Mouse (Mus musculus) hindbrain, embryonic 14.5 days (tissue): ENCODE results near the gene Sowaha. TPM values are rescaled to one million over a fixed set of nuclear protein-coding genes. Genes with fewer than 3 reads are reported as not detected.

ENCODE experiments used
- ATAC-seq: fragments of 200-750 bp; cut with Nextera tagmentation; 2 replicates; pipeline ENCODE4 v1.8.0; 2017; ENCODE audit warnings: moderate number of reproducible peaks, mild to moderate bottlenecking, moderate TSS enrichment, moderate library complexity; ENCODE audit not compliant: low FRiP score
- DNase-seq: peaks from one replicate; pipeline ENCODE4 v3.0.0-alpha.2; 2015; ENCODE audit warnings: low spot score
- H3K27ac ChIP-seq: fragments of 300-500 bp; sonication (generic); 2 replicates; pipeline ENCODE4 v1.5.1; 2014; ENCODE audit warnings: mild to moderate bottlenecking, moderate library complexity
- H3K27me3 ChIP-seq: fragments of 300-500 bp; sonication (generic); 2 replicates; pipeline ENCODE4 v1.6.1; 2014; ENCODE audit warnings: mild to moderate bottlenecking, low read length, mixed read lengths; ENCODE audit not compliant: control insufficient read depth, insufficient read depth
- H3K36me3 ChIP-seq: fragments of 300-500 bp; sonication (generic); replicated peaks from 2 replicates; pipeline ENCODE4 v1.6.1; 2014; ENCODE audit not compliant: control insufficient read depth, insufficient read depth
- H3K4me1 ChIP-seq: fragments of 300-500 bp; sonication (generic); replicated peaks from 2 replicates; pipeline ENCODE4 v1.6.1; 2014; ENCODE audit warnings: antibody characterized with exemption, low read length, mixed read lengths; ENCODE audit not compliant: control insufficient read depth, insufficient read depth
- H3K4me2 ChIP-seq: fragments of 300-500 bp; sonication (generic); replicated peaks from 2 replicates; pipeline ENCODE4 v1.6.1; 2014; ENCODE audit warnings: mild to moderate bottlenecking, moderate library complexity
- H3K4me3 ChIP-seq: fragments of 300-500 bp; sonication (generic); replicated peaks from 2 replicates; pipeline ENCODE4 v1.5.1; 2014; ENCODE audit warnings: mild to moderate bottlenecking, low read length
- H3K9ac ChIP-seq: fragments of 300-500 bp; sonication (generic); 2 replicates; pipeline ENCODE4 v1.6.1; 2014
- H3K9me3 ChIP-seq: fragments of 300-500 bp; sonication (generic); 2 replicates; pipeline ENCODE4 v1.6.1; 2016; ENCODE audit warnings: low read length; ENCODE audit not compliant: control insufficient read depth
- WGBS: fragments of 180-500 bp; shearing (Covaris S2); extraction: QIAGEN DNeasy Blood & Tissue Kit; methylation state at CpG from one replicate; pipeline ENCODE4 v1.1.7; 2014; 5-methylcytosine and 5-hydroxymethylcytosine counted together
- polyA plus RNA-seq: library from polyadenylated mRNA; unstranded; fragments of >200 nt; fragmentation: Nextera tagmentation; extraction: Ambion mirVana; gene quantifications from 2 replicates; pipeline ENCODE4 v1.2.1, GENCODE M21; 2014

The Sowaha gene
- polyA plus RNA-seq, 1 experiment from 2014 or later: 1.3 TPM

DNA sequence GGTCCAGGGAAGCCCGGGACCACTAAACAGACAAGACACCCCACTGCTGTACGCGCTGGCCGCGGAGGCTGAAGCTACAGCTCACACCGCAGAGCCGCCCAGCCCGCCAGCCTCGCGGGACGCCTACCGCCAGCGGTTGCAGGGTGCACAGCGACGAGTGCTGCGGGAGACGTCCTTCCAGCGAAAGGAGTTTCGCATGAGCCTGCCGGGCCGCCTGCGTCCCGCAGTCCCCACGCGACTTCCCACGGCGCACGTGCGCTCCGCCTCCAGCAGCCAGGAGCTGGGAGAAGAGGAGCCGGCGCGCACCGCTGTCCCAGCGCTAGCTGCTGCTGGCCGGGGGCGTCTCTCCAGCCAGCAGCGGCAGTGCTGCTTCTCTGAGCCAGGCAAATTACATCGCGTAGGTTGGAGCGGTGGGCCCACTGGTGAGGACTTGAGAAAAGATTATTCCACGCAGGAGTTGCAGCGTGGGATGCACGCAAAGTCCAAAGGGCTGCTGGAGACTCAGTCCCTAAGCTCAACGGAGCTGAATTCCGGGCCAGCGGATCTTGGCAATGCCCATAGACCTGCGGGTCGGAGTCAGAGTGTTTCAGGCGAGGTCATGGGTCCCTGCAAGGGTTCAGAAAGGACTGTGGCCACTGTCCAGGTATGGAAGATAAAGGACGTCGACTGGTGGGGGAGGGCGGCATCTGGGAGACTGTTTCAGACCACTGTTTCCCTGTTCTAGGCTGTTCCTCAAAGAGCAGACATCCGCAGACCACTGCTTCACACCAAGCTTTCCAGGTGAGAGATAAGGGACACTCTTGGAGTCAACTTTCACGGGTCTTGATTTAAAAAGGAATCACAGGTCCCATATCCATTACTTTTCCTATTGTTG, 16.3 kb downstream of the Sowaha start:
- no peaks in the 10 kb centered on the region for H3K36me3 ChIP-seq
- 8% methylated on average over 55 of the region's 55 CpGs for WGBS
- DNase-seq: no peak
- H3K27me3 ChIP-seq: peaks cover 87% of the 10 kb centered on the region
- peak overlapping the region; percentile 50 for H3K9ac ChIP-seq
- no peaks in the 10 kb centered on the region for H3K9me3 ChIP-seq
- H3K4me3 ChIP-seq: peak overlapping the region; percentile 34
- no peak for ATAC-seq
- no peak overlapping the region for H3K27ac ChIP-seq
- no peaks in the 10 kb centered on the region; the same call in 1 of the 2 replicates for H3K4me1 ChIP-seq
- peak overlapping the region; percentile 67 for H3K4me2 ChIP-seq

GRCm38 (mm10) chr11:53461727-53462126, 18.3 kb downstream of the Sowaha start:
- ATAC-seq: no peak
- Histone ChIP-seq H3K9ac (no peak overlapping the region), H3K36me3 (no peaks in the 10 kb centered on the region), H3K27ac (no peak overlapping the region), H3K27me3 (peaks cover 89% of the 10 kb centered on the region), H3K4me1 (peaks cover 3% of the 10 kb centered on the region; the same call in 1 of the 2 replicates), H3K4me2 (no peak overlapping the region), H3K9me3 (no peaks in the 10 kb centered on the region), H3K4me3 (no peak overlapping the region)
- WGBS: 33% methylated on average over 5 of the region's 5 CpGs
- no peak for DNase-seq

DNA sequence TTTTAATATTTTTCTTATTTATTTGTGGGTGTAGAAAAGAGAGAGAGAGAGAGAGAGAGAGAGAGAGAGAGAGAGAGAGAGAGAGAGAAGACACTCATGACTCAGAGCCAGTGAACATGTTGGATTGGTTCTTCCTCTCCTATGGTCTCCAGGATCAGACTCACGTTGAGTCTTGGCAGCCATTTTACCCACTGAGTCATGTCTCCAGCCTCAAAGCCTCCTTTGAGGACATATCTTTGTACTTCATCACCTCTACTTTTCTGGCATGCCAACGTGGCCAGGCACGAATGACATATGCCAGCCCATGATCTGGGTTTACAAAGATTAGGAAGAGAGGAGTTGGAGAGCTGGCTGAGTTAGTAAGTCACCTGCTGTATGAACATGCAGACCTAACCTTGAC, 19.9 kb downstream of the Sowaha start:
- no peak for DNase-seq
- H3K9me3 ChIP-seq: no peaks in the 10 kb centered on the region
- H3K36me3 ChIP-seq: no peaks in the 10 kb centered on the region
- no peak overlapping the region for H3K9ac ChIP-seq
- peaks cover 90% of the 10 kb centered on the region for H3K27me3 ChIP-seq
- H3K4me2 ChIP-seq: no peak overlapping the region
- no peak overlapping the region for H3K4me3 ChIP-seq
- ATAC-seq: no peak
- peaks cover 3% of the 10 kb centered on the region; the same call in 1 of the 2 replicates for H3K4me1 ChIP-seq
- no peak overlapping the region for H3K27ac ChIP-seq
- 93% methylated on average over 3 of the region's 3 CpGs for WGBS

- Histone ChIP-seq H3K4me1 (peaks cover 3% of the 10 kb centered on the region; the same call in 1 of the 2 replicates), H3K4me3 (no peak overlapping the region), H3K9ac (no peak overlapping the region), H3K4me2 (no peak overlapping the region), H3K36me3 (no peaks in the 10 kb centered on the region), H3K27me3 (peaks cover 82% of the 10 kb centered on the region), H3K9me3 (no peaks in the 10 kb centered on the region), H3K27ac (no peak overlapping the region)
- ATAC-seq (no peak), DNase-seq (no peak)
- 63% methylated on average over 3 of the region's 3 CpGs for WGBS
Observed at GRCm38 (mm10) chr11:53458996-53459395, 21.1 kb downstream of the Sowaha start.

GRCm38 (mm10) chr11:53457372-53457954, 22.6 kb downstream of the Sowaha start:
- Histone ChIP-seq H3K4me3 (peak overlapping the region; percentile 35), H3K9ac (peak overlapping the region; percentile 45), H3K9me3 (no peaks in the 10 kb centered on the region), H3K4me1 (peaks cover 3% of the 10 kb centered on the region; the same call in 1 of the 2 replicates), H3K36me3 (no peaks in the 10 kb centered on the region), H3K27ac (no peak overlapping the region), H3K4me2 (peak overlapping the region; percentile 60), H3K27me3 (peaks cover 67% of the 10 kb centered on the region)
- WGBS: 5% methylated on average over 29 of the region's 29 CpGs
- no peak for DNase-seq
- ATAC-seq: no peak

DNA sequence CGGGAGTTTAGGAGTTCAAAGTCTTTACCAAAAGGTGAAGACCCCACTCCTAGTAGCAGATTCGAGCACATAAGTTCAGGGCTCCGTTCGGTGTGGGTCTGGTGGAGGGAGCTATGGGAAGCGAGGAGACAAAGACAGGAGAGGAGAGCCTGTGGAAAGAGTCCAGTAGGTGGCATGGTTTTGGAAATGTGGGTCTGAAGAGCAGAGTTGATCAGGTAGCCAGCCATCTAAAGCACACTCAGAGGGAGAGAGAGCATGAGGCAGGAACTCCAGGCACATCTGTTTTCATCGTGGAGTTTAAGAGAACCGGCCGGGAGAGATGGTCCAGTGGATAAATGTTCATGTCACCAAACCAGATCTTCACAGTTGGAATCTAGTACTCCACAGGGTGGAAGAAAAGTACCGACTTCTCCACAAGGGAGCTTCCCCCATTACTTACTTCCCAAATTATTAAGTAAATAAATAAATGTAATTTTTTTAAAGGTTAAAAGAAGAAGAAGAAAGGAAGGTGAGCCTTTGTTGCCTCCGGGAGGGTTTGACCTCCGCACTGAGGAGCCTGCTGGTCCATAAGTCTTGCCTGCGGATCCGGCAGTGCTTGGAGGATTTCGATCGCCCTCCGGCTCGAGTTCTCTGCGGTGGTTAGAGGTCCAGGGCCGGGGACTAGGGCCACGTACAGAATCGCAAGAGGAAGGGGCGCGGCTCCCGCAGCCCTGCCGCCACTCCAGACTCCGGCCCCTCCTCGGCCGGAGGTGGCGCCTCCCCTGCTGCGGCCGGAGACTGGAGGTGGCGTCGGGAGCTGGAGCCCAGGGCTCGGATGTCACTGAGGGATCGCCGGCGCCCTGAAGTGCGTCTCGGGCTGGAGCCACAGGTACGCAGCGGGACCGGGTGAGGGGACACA, 23.4 kb downstream of the Sowaha start, which contains the start of the genes Gm10447 and Shroom1:
TSS of gene Gm10447 (minus strand) at position 637 of the 898 bp plus-strand sequence.
TSS of gene Shroom1 (plus strand) at position 732 of the 898 bp plus-strand sequence.
- H3K9me3 ChIP-seq: no peaks in the 10 kb centered on the region
- H3K4me2 ChIP-seq: peak within 1 kb of the TSS; percentile 60
- H3K9ac ChIP-seq: peak within 1 kb of the TSS; percentile 45
- no peaks in the 10 kb centered on the region for H3K36me3 ChIP-seq
- peak; percentile 31; the same call in 1 of the 2 replicates for ATAC-seq
- DNase-seq: no peak
- H3K27me3 ChIP-seq: peaks cover 59% of the 10 kb centered on the region
- peak within 1 kb of the TSS; percentile 35 for H3K4me3 ChIP-seq
- H3K4me1 ChIP-seq: peaks cover 3% of the 10 kb centered on the region; the same call in 1 of the 2 replicates
- no peak within 1 kb of the TSS for H3K27ac ChIP-seq
- WGBS: 5% methylated on average over 42 of the region's 42 CpGs

DNA sequence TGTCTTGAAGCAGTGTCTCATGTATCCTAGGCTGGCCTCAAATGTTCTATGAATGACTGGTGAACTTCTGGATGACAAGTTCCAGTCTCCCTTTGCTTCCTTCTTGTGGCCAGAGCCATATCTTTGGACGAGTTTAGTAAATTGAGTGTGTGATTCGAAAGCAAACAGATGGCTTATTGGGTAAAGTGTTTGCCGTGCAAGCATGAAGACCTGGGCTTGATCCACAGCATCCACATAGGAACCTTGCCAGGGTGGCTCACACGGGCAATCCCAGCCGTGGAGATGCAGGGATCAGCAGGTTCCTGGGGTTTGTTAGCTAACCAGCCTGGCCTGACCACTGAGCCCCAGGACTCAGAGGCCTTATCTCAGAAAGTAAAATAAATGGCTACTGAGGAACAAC, 27.0 kb downstream of the Sowaha start:
- 90% methylated on average over 5 of the region's 5 CpGs for WGBS
- Histone ChIP-seq H3K4me2 (no peak overlapping the region), H3K4me3 (no peak overlapping the region), H3K9ac (no peak overlapping the region), H3K36me3 (no peaks in the 10 kb centered on the region), H3K9me3 (no peaks in the 10 kb centered on the region), H3K4me1 (peaks cover 3% of the 10 kb centered on the region; the same call in 1 of the 2 replicates), H3K27me3 (peaks cover 31% of the 10 kb centered on the region), H3K27ac (no peak overlapping the region)
- no peak for DNase-seq
- ATAC-seq: no peak

GRCm38 (mm10) chr11:53452396-53452795, 27.7 kb downstream of the Sowaha start:
- no peak for DNase-seq
- 96% methylated on average over 9 of the region's 9 CpGs for WGBS
- ATAC-seq: no peak
- Histone ChIP-seq H3K9ac (no peak overlapping the region), H3K27me3 (peaks cover 24% of the 10 kb centered on the region), H3K9me3 (no peaks in the 10 kb centered on the region), H3K4me2 (no peak overlapping the region), H3K36me3 (no peaks in the 10 kb centered on the region), H3K4me1 (peaks cover 3% of the 10 kb centered on the region; the same call in 1 of the 2 replicates), H3K27ac (no peak overlapping the region), H3K4me3 (no peak overlapping the region)
